Mouse (Mus musculus) intestine, embryonic 14.5 days (tissue): Measurements from ENCODE around the gene Taf15. TPM values are rescaled to one million over a fixed set of nuclear protein-coding genes. Genes with fewer than 3 reads are reported as not detected.
"Not testable (repeated sequence)": the region's sequence is repeated elsewhere in the genome, so short reads cannot be mapped to it uniquely, and the experiment has no call there.

ENCODE experiments used
- ATAC-seq: fragments of 200-750 bp; cut with Nextera tagmentation; replicated peaks from 2 replicates; pipeline ENCODE4 v1.8.0; 2017; ENCODE audit warnings: low read depth, moderate number of reproducible peaks, moderate TSS enrichment, moderate library complexity; ENCODE audit not compliant: low FRiP score, low TSS enrichment
- DNase-seq: peaks from one replicate; pipeline ENCODE4 v3.0.0-alpha.2; 2018; ENCODE audit warnings: low spot score
- H3K27ac ChIP-seq: fragments of 300-500 bp; sonication (generic); 2 replicates; pipeline ENCODE4 v1.5.1; 2014; ENCODE audit warnings: low read depth, mild to moderate bottlenecking, control low read depth
- H3K27me3 ChIP-seq: fragments of 300-500 bp; sonication (generic); replicated peaks from 2 replicates; pipeline ENCODE4 v1.6.1; 2014; ENCODE audit warnings: low read length, control low read depth; ENCODE audit not compliant: control insufficient read depth, insufficient read depth
- H3K36me3 ChIP-seq: fragments of 300-500 bp; sonication (generic); 2 replicates; pipeline ENCODE4 v1.6.1; 2014; ENCODE audit warnings: low read length, control low read depth; ENCODE audit not compliant: control insufficient read depth, insufficient read depth
- H3K4me1 ChIP-seq: fragments of 300-500 bp; sonication (generic); replicated peaks from 2 replicates; pipeline ENCODE4 v1.6.1; 2014; ENCODE audit warnings: low read length, control low read depth, mixed read lengths; ENCODE audit not compliant: control insufficient read depth, insufficient read depth
- H3K4me2 ChIP-seq: fragments of 300-500 bp; sonication (generic); 2 replicates; pipeline ENCODE4 v1.6.1; 2014; ENCODE audit warnings: low read length
- H3K4me3 ChIP-seq: fragments of 300-500 bp; sonication (generic); 2 replicates; pipeline ENCODE4 v1.5.1; 2014; ENCODE audit warnings: low read depth, low read length, control low read depth, mixed read lengths
- H3K9ac ChIP-seq: fragments of 300-500 bp; sonication (generic); 2 replicates; pipeline ENCODE4 v1.6.1; 2014; ENCODE audit warnings: mild to moderate bottlenecking, low read length
- H3K9me3 ChIP-seq: fragments of 300-500 bp; sonication (generic); 2 replicates; pipeline ENCODE4 v1.6.1; 2016; ENCODE audit warnings: low read length, control low read depth; ENCODE audit not compliant: control insufficient read depth
- WGBS: fragments of 180-500 bp; shearing (Covaris S2); extraction: QIAGEN DNeasy Blood & Tissue Kit; methylation state at CpG from one replicate; pipeline ENCODE4 v1.1.7; 2014; 5-methylcytosine and 5-hydroxymethylcytosine counted together
- polyA plus RNA-seq: library from polyadenylated mRNA; unstranded; fragments of >200 nt; fragmentation: Nextera tagmentation; extraction: Ambion mirVana; gene quantifications from 2 replicates; pipeline ENCODE4 v1.2.1, GENCODE M21; 2014

Gene Taf15
- polyA plus RNA-seq, 1 experiment from 2014 or later, result 13.5 TPM

- Histone ChIP-seq H3K4me3 (no peak overlapping the region), H3K27ac (no peak overlapping the region), H3K9ac (no peak overlapping the region), H3K4me2 (peak overlapping the region; percentile 7), H3K36me3 (no peaks in the 10 kb centered on the region), H3K9me3 (no peaks in the 10 kb centered on the region), H3K4me1 (peaks cover 7% of the 10 kb centered on the region; the same call in 1 of the 2 replicates), H3K27me3 (no peaks in the 10 kb centered on the region)
- ATAC-seq (0 out of 2 replicates have a peak, but pooled peaks have one; percentile 27), DNase-seq (peak; percentile 72)
- WGBS, result 40% methylated on average over 13 of the region's 13 CpGs
Observed at GRCm38 (mm10) chr11:83534609-83535423, 61.9 kb downstream of the Taf15 start.

- H3K9me3 ChIP-seq, result no peaks in the 10 kb centered on the region
- H3K36me3 ChIP-seq, result no peaks in the 10 kb centered on the region
- 70% methylated on average over 3 of the region's 3 CpGs for WGBS
- DNase-seq (no peak), ATAC-seq (no peak)
- no peak overlapping the region for H3K4me3 ChIP-seq
- no peak overlapping the region for H3K9ac ChIP-seq
- no peak overlapping the region for H3K27ac ChIP-seq
- H3K4me1 ChIP-seq, result peaks cover 7% of the 10 kb centered on the region; the same call in 1 of the 2 replicates
- no peak overlapping the region for H3K4me2 ChIP-seq
- H3K27me3 ChIP-seq, result no peaks in the 10 kb centered on the region
Observed at GRCm38 (mm10) chr11:83536831-83537230, 63.9 kb downstream of the Taf15 start.

GRCm38 (mm10) chr11:83538705-83539314 lies 65.9 kb downstream of the Taf15 start:
- H3K27me3 ChIP-seq, result no peaks in the 10 kb centered on the region
- DNase-seq (no peak), ATAC-seq (no peak)
- no peak overlapping the region for H3K27ac ChIP-seq
- H3K9me3 ChIP-seq, result no peaks in the 10 kb centered on the region
- H3K4me3 ChIP-seq, result no peak overlapping the region
- H3K4me2 ChIP-seq, result no peak overlapping the region
- H3K9ac ChIP-seq, result no peak overlapping the region
- WGBS, result 54% methylated on average over 3 of the region's 3 CpGs
- no peaks in the 10 kb centered on the region for H3K36me3 ChIP-seq
- peaks cover 7% of the 10 kb centered on the region; the same call in 1 of the 2 replicates for H3K4me1 ChIP-seq

DNA sequence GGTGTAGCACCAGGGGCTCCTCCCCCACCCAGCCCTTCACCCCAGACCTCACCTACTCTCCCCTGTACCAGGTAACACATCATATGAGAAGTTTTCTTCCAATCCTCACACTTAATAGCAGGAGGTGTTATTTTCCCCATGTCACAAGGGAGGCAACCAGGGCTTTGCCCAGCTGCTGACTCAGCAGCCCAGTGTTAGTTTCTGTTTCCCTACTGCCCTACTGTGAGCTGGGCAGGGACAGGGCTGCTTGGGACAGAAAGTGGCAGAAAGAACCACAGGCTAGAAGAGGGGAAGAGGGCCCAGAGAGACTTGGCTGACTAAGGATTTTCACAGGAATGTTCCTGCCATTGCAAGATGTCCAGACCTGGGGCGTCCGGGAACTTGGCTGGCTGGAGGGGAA lies 68.0 kb downstream of the Taf15 start:
- no peak overlapping the region for H3K4me2 ChIP-seq
- H3K9me3 ChIP-seq, result no peaks in the 10 kb centered on the region
- no peaks in the 10 kb centered on the region for H3K36me3 ChIP-seq
- DNase-seq (no peak), ATAC-seq (no peak)
- 90% methylated on average over 2 of the region's 2 CpGs for WGBS
- H3K9ac ChIP-seq, result no peak overlapping the region
- H3K4me3 ChIP-seq, result no peak overlapping the region
- H3K27ac ChIP-seq, result no peak overlapping the region
- H3K27me3 ChIP-seq, result no peaks in the 10 kb centered on the region
- H3K4me1 ChIP-seq, result no peaks in the 10 kb centered on the region

DNA sequence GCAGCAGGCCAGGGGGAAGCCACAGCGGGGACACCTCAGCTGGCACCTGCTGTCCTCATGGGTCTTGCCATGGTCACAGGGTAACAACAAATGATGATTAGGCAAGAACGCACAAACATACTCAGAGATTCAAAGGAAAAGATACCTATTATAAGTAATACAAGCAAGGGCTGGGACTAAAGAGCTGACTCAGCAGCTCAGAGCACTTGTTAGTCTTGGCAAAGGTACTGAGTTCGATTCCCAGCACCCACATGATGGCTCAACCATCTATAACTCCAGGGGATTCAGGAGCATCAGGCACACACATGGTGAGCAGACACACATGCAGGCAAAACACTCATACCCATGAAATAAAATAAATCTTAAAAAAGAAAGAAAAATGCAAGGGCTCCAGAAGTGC lies 68.5 kb downstream of the Taf15 start:
- Histone ChIP-seq H3K4me3 (no peak overlapping the region), H3K36me3 (no peaks in the 10 kb centered on the region), H3K27ac (no peak overlapping the region), H3K4me1 (no peaks in the 10 kb centered on the region), H3K9me3 (no peaks in the 10 kb centered on the region), H3K4me2 (no peak overlapping the region), H3K27me3 (no peaks in the 10 kb centered on the region), H3K9ac (no peak overlapping the region)
- ATAC-seq (no peak), DNase-seq (no peak)
- WGBS, result 86% methylated on average over 3 of the region's 3 CpGs

DNA sequence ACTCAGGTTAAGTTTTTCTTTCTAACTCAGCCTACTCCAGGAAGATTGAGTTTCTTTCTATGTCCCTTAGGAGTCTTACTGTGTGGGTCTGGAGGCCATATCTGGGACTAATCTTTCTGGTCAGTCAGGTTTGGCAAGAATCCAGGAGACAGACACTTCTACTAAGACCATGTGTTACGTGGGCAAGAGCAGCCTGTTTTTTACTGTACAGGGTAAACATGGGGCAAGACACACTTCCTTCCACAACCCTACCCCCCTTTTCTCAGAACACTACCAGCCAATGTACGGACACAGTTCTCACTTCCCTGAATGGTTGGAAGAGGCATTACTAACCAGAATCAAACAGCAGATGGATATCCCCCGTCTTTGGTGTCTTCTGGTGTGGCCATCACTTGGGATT lies 71.3 kb downstream of the Taf15 start:
- no peaks in the 10 kb centered on the region for H3K36me3 ChIP-seq
- H3K27me3 ChIP-seq, result no peaks in the 10 kb centered on the region
- 55% methylated on average over 3 of the region's 3 CpGs for WGBS
- H3K27ac ChIP-seq, result no peak overlapping the region
- no peak overlapping the region for H3K4me2 ChIP-seq
- ATAC-seq (0 out of 2 replicates have a peak, but pooled peaks have one; percentile 40), DNase-seq (no peak)
- no peak overlapping the region for H3K4me3 ChIP-seq
- no peaks in the 10 kb centered on the region for H3K9me3 ChIP-seq
- H3K9ac ChIP-seq, result no peak overlapping the region
- H3K4me1 ChIP-seq, result no peaks in the 10 kb centered on the region

DNA sequence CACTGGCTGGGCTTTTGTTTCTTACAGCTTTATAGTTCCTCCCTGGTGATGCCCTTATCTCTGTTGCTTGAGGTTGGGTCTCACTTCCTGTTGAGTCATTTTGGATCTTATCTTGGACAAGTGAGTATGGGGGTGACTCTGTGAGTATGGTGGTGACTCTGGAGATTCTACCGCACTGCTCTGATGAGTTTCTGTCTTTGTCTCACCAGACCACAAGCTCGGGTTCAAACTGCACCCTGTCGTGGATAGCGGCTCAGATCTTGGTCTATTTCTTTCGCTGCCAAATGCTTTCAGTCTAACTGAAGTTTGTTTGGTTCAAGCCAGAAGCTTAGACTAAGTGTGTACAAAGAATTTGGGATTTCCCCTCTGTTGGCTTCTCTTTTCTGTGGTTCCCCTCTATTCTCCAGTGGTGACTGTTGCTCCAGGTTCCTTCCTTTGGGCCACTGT lies 77.3 kb downstream of the Taf15 start:
- 91% methylated on average over 5 of the region's 5 CpGs for WGBS
- no peak for DNase-seq

GRCm38 (mm10) chr11:83551037-83551436 lies 78.2 kb downstream of the Taf15 start:
- H3K36me3 ChIP-seq, H3K4me3 ChIP-seq, DNase-seq, H3K9ac ChIP-seq, H3K4me1 ChIP-seq, H3K9me3 ChIP-seq, H3K27ac ChIP-seq, H3K27me3 ChIP-seq, H3K4me2 ChIP-seq, ATAC-seq: not testable (repeated sequence)
- 89% methylated on average over 7 of the region's 7 CpGs for WGBS

More for the DNA sequence above, 77.3 kb downstream of the Taf15 start:
- no peak overlapping the region for H3K27ac ChIP-seq
- no peaks in the 10 kb centered on the region for H3K4me1 ChIP-seq
- no peaks in the 10 kb centered on the region for H3K9me3 ChIP-seq
- no peak overlapping the region for H3K4me2 ChIP-seq
- no peaks in the 10 kb centered on the region for H3K27me3 ChIP-seq
- H3K9ac ChIP-seq, result no peak overlapping the region
- no peaks in the 10 kb centered on the region for H3K36me3 ChIP-seq
- no peak for ATAC-seq
- H3K4me3 ChIP-seq, result no peak overlapping the region
